Mouse (Mus musculus): ENCODE results near the gene Ctf2.
"Not testable (repeated sequence)": the region's sequence is repeated elsewhere in the genome, so short reads cannot be mapped to it uniquely, and the experiment has no call there.

The Ctf2 gene

GRCm38 (mm10) chr7:127732066-127732465, at the start of gene Ctf2:
Ctf2 (minus strand) TSS chr7:127732166.
- DNase-seq: not testable (repeated sequence)

- DNase-seq: no peak
Measured at GRCm38 (mm10) chr7:127778350-127778749, 46.4 kb upstream of the Ctf2 start.

GRCm38 (mm10) chr7:127777474-127778266, 45.7 kb upstream of the Ctf2 start:
- DNase-seq: peak; percentile 76

GRCm38 (mm10) chr7:127776878-127777473, 45.0 kb upstream of the Ctf2 start:
- peak; percentile 98 for DNase-seq

GRCm38 (mm10) chr7:127776426-127776825, 44.5 kb upstream of the Ctf2 start, which contains the start of gene Setd1a:
Setd1a (plus strand) TSS chr7:127776670.
- DNase-seq: peak; percentile 92

- not testable (repeated sequence) for DNase-seq
Measured at GRCm38 (mm10) chr7:127775837-127776236, 43.9 kb upstream of the Ctf2 start.

- peak; percentile 79 for DNase-seq
Measured at GRCm38 (mm10) chr7:127773664-127774384, 41.9 kb upstream of the Ctf2 start.

- no peak for DNase-seq
Measured at GRCm38 (mm10) chr7:127772557-127772956, 40.6 kb upstream of the Ctf2 start.

- DNase-seq: no peak
Measured at GRCm38 (mm10) chr7:127772080-127772479, 40.1 kb upstream of the Ctf2 start.

GRCm38 (mm10) chr7:127771262-127771661, 39.3 kb upstream of the Ctf2 start:
- DNase-seq: no peak

- no peak for DNase-seq
Measured at GRCm38 (mm10) chr7:127770039-127770905, 38.3 kb upstream of the Ctf2 start.

GRCm38 (mm10) chr7:127769651-127770038, 37.7 kb upstream of the Ctf2 start, which contains the start of gene Orai3:
Orai3 (plus strand) TSS chr7:127769815.
- DNase-seq: peak; percentile 94

GRCm38 (mm10) chr7:127768997-127769593, 37.1 kb upstream of the Ctf2 start:
- DNase-seq: peak; percentile 97

GRCm38 (mm10) chr7:127768346-127768996, 36.5 kb upstream of the Ctf2 start:
- DNase-seq: peak; percentile 21

- no peak for DNase-seq
Measured at GRCm38 (mm10) chr7:127767671-127768345, 35.8 kb upstream of the Ctf2 start.

- DNase-seq: no peak
Measured at GRCm38 (mm10) chr7:127766851-127767609, 35.1 kb upstream of the Ctf2 start.

GRCm38 (mm10) chr7:127765756-127766155, 33.8 kb upstream of the Ctf2 start:
- DNase-seq: peak; percentile 53

- DNase-seq: no peak
Measured at GRCm38 (mm10) chr7:127763642-127764041, 31.7 kb upstream of the Ctf2 start.

- DNase-seq: peak; percentile 80
Measured at GRCm38 (mm10) chr7:127761026-127761425, 29.1 kb upstream of the Ctf2 start.

GRCm38 (mm10) chr7:127760478-127760877, 28.5 kb upstream of the Ctf2 start:
- DNase-seq: no peak
